1 mouse cellular context compared by ENCODE assay signal in genomic region chr5:30092701-30093100, GRCm38 (mm10).
TF ChIP-seq lines count a peak whose summit lies in the region.

No protein-coding gene starts in this region.

TF ChIP-seq in CH12.LX, 34 proteins besides CTCF, POLR2A, EP300 and RAD21 (continued from another document):
- TF ChIP-seq ZC3H11A (IDR thresholded peaks at IDR 0.05; ENCODE audit: low read depth, low read length) (no peak), JUND (conservative IDR thresholded peaks at IDR 0.05; ENCODE audit: low read depth, low read length) (no peak), E2F4 (IDR thresholded peaks at IDR 0.05; ENCODE audit: insufficient replicate concordance, low read depth, low read length) (no peak)
TF ChIP-seq in CH12.LX: peak in this region for 0.
